Mouse (Mus musculus): Measurements from ENCODE around the gene Akp3.

- no peak for TF ChIP-seq EP300 (IDR thresholded peaks at IDR 0.05; ENCODE audit: insufficient read depth, low read depth, low read length)
- TF ChIP-seq CTCF (IDR thresholded peaks at IDR 0.05; ENCODE audit: low read depth, low read length): peak; percentile 59
Measured at GRCm38 (mm10) chr1:87111719-87112354, 12.9 kb upstream of the Akp3 start.
